Mouse (Mus musculus) megakaryocyte, embryonic 14.5 days (primary cell): ENCODE data around the gene Gm20721.
"Not testable (repeated sequence)": the region's sequence is repeated elsewhere in the genome, so short reads cannot be mapped to it uniquely, and the experiment has no call there.

Experiments
- FLI1 ChIP-seq: IDR thresholded peaks from 2 replicates; pipeline ENCODE4 v1.6.1; 2012; ENCODE audit warnings: low read length, inconsistent platforms, mixed read lengths
- GATA1 ChIP-seq: IDR thresholded peaks from 3 replicates; pipeline ENCODE4 v1.6.1; 2012; ENCODE audit warnings: mixed read lengths, low read length, inconsistent platforms, borderline replicate concordance

DNA sequence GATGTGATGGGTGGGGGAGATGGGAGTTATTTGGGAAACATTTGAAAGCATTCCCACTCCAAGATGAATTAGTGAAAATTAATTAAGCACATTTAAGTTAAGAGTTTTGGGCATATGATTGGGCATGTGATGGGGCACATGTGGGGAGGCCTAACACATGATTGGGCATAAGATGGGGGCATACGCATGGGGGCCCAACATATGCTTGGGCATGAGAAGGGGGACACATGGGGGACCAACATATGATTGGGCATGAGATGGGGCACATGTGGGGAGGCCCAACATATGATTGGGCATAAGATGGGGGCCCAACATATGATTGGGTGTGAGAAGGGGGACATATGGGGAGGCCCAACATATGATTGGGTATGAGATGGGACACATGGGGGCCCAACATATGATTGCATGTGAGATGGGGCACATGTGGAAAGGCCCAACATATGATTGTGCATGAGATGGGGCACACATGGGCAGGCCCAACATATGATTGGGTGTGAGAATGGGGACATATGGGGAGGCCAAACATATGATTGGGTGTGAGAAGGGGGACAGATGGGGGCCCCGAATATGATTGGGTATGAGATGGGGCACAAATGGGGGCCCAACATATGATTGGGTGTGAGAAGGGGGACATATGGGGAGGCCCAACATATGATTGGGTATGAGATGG, 622 bp upstream of the Gm20721 start:
- not testable (repeated sequence) for TF ChIP-seq GATA1, FLI1
